Comparison of ENCODE assay signal across 14 mouse cellular contexts in the genomic region with DNA sequence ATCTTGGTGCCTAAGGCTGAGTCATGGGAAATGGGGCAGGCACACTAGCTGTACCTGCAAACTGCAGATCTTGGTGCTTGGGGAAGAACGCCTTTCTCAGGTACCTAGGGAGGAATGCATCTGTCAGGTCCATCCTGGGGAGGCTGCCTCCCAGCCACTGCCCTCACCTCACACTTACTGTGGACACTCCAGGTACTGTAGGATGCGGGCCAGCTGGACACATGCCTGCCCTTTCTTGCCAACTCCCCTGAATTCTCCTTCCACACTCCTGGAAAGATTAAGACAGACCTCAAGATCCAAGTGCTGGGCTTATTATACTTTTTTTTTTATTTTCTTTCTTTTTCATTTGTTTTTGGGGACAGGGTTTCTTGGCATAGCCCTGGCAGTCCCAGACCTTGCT. TPM values are rescaled to one million over a fixed set of nuclear protein-coding genes. Genes with fewer than 3 reads are reported as not detected.
A peak's percentile ranks its signal among the peaks of the same experiment; 100 is the strongest.
DNase-seq lines count a peak whose midpoint lies in the region; ATAC-seq and TF ChIP-seq lines count a peak whose summit lies in the region.
"Had no signal": no experiment of that assay in that cellular context is flagged by ENCODE, and none has a peak within 500 bp of the region (broad histone marks: within the 10 kb centered on the region; RNA-seq: fewer than 3 reads in every experiment).

No protein-coding gene starts in this region.

- TF ChIP-seq CTCF in liver, postnatal 0 days (IDR thresholded peaks at IDR 0.05; ENCODE audit: low read depth), result no peak

- peaks cover 8% of the 10 kb centered on the region for H3K4me1 ChIP-seq in kidney, embryonic 14.5 days (ENCODE audit: control insufficient read depth, insufficient read depth, low read length)
- H3K4me1 ChIP-seq in liver, embryonic 11.5 days (replicated peaks; ENCODE audit: control insufficient read depth, insufficient read depth, low read length), result peaks cover 20% of the 10 kb centered on the region
- H3K4me1 ChIP-seq in liver, postnatal 0 days (ENCODE audit: insufficient read depth), result peaks cover 26% of the 10 kb centered on the region
- peaks cover 21% of the 10 kb centered on the region for H3K4me1 ChIP-seq in embryonic facial prominence, embryonic 13.5 days

- H3K27ac ChIP-seq in kidney, embryonic 14.5 days (ENCODE audit: low read depth, low read length), result no peak overlapping the region
- H3K27ac ChIP-seq in liver, embryonic 11.5 days (ENCODE audit: low read depth, low read length), result no peak overlapping the region
- no peak overlapping the region for H3K27ac ChIP-seq in liver, postnatal 0 days (ENCODE audit: low read depth)
- no peak overlapping the region for H3K27ac ChIP-seq in embryonic facial prominence, embryonic 13.5 days
- H3K27ac ChIP-seq: forebrain, embryonic 15.5 days; hindbrain, embryonic 10.5 days; midbrain, embryonic 12.5 days had no signal

- no peak for TF ChIP-seq EP300 in liver, postnatal 0 days (IDR thresholded peaks at IDR 0.05; ENCODE audit: low read depth)

- H3K36me3 ChIP-seq in kidney, embryonic 14.5 days (ENCODE audit: control insufficient read depth, insufficient read depth, low read length), result peaks cover 43% of the 10 kb centered on the region
- peaks cover 43% of the 10 kb centered on the region for H3K36me3 ChIP-seq in liver, embryonic 11.5 days (ENCODE audit: control insufficient read depth, insufficient read depth, low read length)
- peaks cover 30% of the 10 kb centered on the region for H3K36me3 ChIP-seq in liver, postnatal 0 days (replicated peaks; ENCODE audit: insufficient read depth, low read length)
- peaks cover 47% of the 10 kb centered on the region for H3K36me3 ChIP-seq in embryonic facial prominence, embryonic 13.5 days

- 92% methylated on average over 2 of the region's 2 CpGs for WGBS in kidney, embryonic 14.5 days
- 93% methylated on average over 2 of the region's 2 CpGs for WGBS in liver, embryonic 11.5 days
- WGBS in liver, postnatal 0 days (ENCODE audit: insufficient replicate concordance), result 86% methylated on average over 2 of the region's 2 CpGs
- 92% methylated on average over 2 of the region's 2 CpGs for WGBS in embryonic facial prominence, embryonic 13.5 days

- H3K9me3 ChIP-seq in kidney, embryonic 14.5 days (ENCODE audit: control insufficient read depth, low read length), result 0 out of 2 replicates have a peak, but pooled peaks cover 3% of the 10 kb centered on the region
- no peaks in the 10 kb centered on the region for H3K9me3 ChIP-seq in liver, embryonic 11.5 days (ENCODE audit: control insufficient read depth, low read length)
- H3K9me3 ChIP-seq in liver, postnatal 0 days (ENCODE audit: low read length), result no peaks in the 10 kb centered on the region
- no peaks in the 10 kb centered on the region for H3K9me3 ChIP-seq in embryonic facial prominence, embryonic 13.5 days
- H3K9me3 ChIP-seq: forebrain, embryonic 15.5 days; hindbrain, embryonic 10.5 days; midbrain, embryonic 12.5 days had no signal

- no peak overlapping the region for H3K4me3 ChIP-seq in kidney, embryonic 14.5 days (ENCODE audit: low read length)
- H3K4me3 ChIP-seq in liver, embryonic 11.5 days (ENCODE audit: low read depth, low read length), result peak overlapping the region; percentile 87
- H3K4me3 ChIP-seq in liver, postnatal 0 days (ENCODE audit: low read depth, low read length), result no peak overlapping the region
- H3K4me3 ChIP-seq in embryonic facial prominence, embryonic 13.5 days, result 0 out of 2 replicates have a peak overlapping the region, but pooled peaks have one; percentile 86

- DNase-seq in adrenal gland, postnatal 14 days, result peak; percentile 6
- no peak for DNase-seq in adrenal gland, postnatal 10 days
- DNase-seq in kidney, adult 11 months, result peak; percentile 60
- DNase-seq in liver, embryonic 11.5 days (ENCODE audit: low spot score), result no peak
- no peak for DNase-seq in liver, postnatal 0 days
- no peak for DNase-seq in right cerebral cortex, postnatal 25 days
- DNase-seq: right cerebral cortex, postnatal 14 days; thymus, postnatal 36 days had no signal

- no peak for ATAC-seq in kidney, embryonic 14.5 days (ENCODE audit: low FRiP score, low TSS enrichment)
- ATAC-seq in liver, embryonic 11.5 days (replicated peaks; ENCODE audit: low FRiP score), result no peak
- no peak for ATAC-seq in liver, postnatal 0 days
- ATAC-seq in embryonic facial prominence, embryonic 13.5 days (ENCODE audit: insufficient number of reproducible peaks, insufficient read depth, low FRiP score, low TSS enrichment, low read depth), result no peak
- ATAC-seq: CD4-positive, CD25-positive, alpha-beta regulatory T cell, adult 4 months; forebrain, embryonic 15.5 days had no signal

- H3K27me3 ChIP-seq in kidney, embryonic 14.5 days (ENCODE audit: control insufficient read depth, insufficient read depth, low read length), result no peaks in the 10 kb centered on the region
- H3K27me3 ChIP-seq in liver, embryonic 11.5 days (replicated peaks; ENCODE audit: control insufficient read depth, insufficient read depth, low read length), result no peaks in the 10 kb centered on the region
- H3K27me3 ChIP-seq in liver, postnatal 0 days (ENCODE audit: insufficient read depth, low read length), result no peaks in the 10 kb centered on the region
- no peaks in the 10 kb centered on the region; the same call in 1 of the 2 replicates for H3K27me3 ChIP-seq in embryonic facial prominence, embryonic 13.5 days
- H3K27me3 ChIP-seq: forebrain, embryonic 15.5 days had no signal

- H3K4me2 ChIP-seq in kidney, embryonic 14.5 days (replicated peaks; ENCODE audit: low read depth, low read length), result no peak overlapping the region
- H3K4me2 ChIP-seq in liver, embryonic 11.5 days, result peak overlapping the region; percentile 89
- H3K4me2 ChIP-seq in liver, postnatal 0 days (ENCODE audit: low read depth, low read length), result no peak overlapping the region
- H3K4me2 ChIP-seq in embryonic facial prominence, embryonic 13.5 days, result 0 out of 2 replicates have a peak overlapping the region, but pooled peaks have one; percentile 80

- no peak overlapping the region for H3K9ac ChIP-seq in kidney, embryonic 14.5 days (ENCODE audit: low read depth, low read length)
- no peak overlapping the region for H3K9ac ChIP-seq in liver, embryonic 11.5 days (ENCODE audit: low read depth, low read length)
- H3K9ac ChIP-seq in liver, postnatal 0 days (replicated peaks), result no peak overlapping the region
- no peak overlapping the region for H3K9ac ChIP-seq in embryonic facial prominence, embryonic 13.5 days
- H3K9ac ChIP-seq: forebrain, embryonic 15.5 days had no signal

RNA-seq across cellular contexts. Expression of gene Spout1, which starts 1.7 kb away (rescaled TPM):
- total RNA-seq in adrenal gland, postnatal 14 days (2021), result 21.8 and 22.2 TPM in 2 replicates
- total RNA-seq in adrenal gland, postnatal 10 days (2021), result 10 to 100 TPM; 18.1 TPM
- 58.2 and 77.0 TPM in 2 replicates for polyA plus RNA-seq in kidney, embryonic 14.5 days (2014; fragmentation: Nextera tagmentation; extraction: Ambion mirVana)
- 85.0 and 87.2 TPM in 2 replicates for polyA plus RNA-seq in liver, embryonic 11.5 days (2014; fragmentation: Nextera tagmentation; extraction: Ambion mirVana)
- polyA plus RNA-seq in liver, postnatal 0 days (2015; fragmentation: Nextera tagmentation; extraction: Ambion mirVana), result 12.8 and 13.7 TPM in 2 replicates
- 80.6 and 81.9 TPM in 2 replicates for polyA plus RNA-seq in embryonic facial prominence, embryonic 13.5 days (2015; fragmentation: Nextera tagmentation; extraction: Ambion mirVana)

RNA-seq across cellular contexts. Expression of gene Endog, which starts 5.3 kb away (rescaled TPM):
- total RNA-seq in adrenal gland, postnatal 14 days (2021), result 49.3 and 52.9 TPM in 2 replicates
- total RNA-seq in adrenal gland, postnatal 10 days (2021), result 10 to 100 TPM; 55.6 to 58.2 TPM
- 20.3 and 22.1 TPM in 2 replicates for polyA plus RNA-seq in kidney, embryonic 14.5 days (2014; fragmentation: Nextera tagmentation; extraction: Ambion mirVana)
- 27.1 and 29.1 TPM in 2 replicates for polyA plus RNA-seq in liver, embryonic 11.5 days (2014; fragmentation: Nextera tagmentation; extraction: Ambion mirVana)
- 51.2 and 56.3 TPM in 2 replicates for polyA plus RNA-seq in liver, postnatal 0 days (2015; fragmentation: Nextera tagmentation; extraction: Ambion mirVana)
- polyA plus RNA-seq in embryonic facial prominence, embryonic 13.5 days (2015; fragmentation: Nextera tagmentation; extraction: Ambion mirVana), result 12.4 and 15.2 TPM in 2 replicates

RNA-seq across cellular contexts. Expression of gene Kyat1, which starts 29.1 kb away (rescaled TPM):
- total RNA-seq in adrenal gland, postnatal 14 days (2021), result 29.1 and 29.3 TPM in 2 replicates
- total RNA-seq in adrenal gland, postnatal 10 days (2021), result 10 to 100 TPM; 27.4 to 27.9 TPM
- polyA plus RNA-seq in kidney, embryonic 14.5 days (2014; fragmentation: Nextera tagmentation; extraction: Ambion mirVana), result 10.0 and 11.4 TPM in 2 replicates
- 17.7 and 18.2 TPM in 2 replicates for polyA plus RNA-seq in liver, embryonic 11.5 days (2014; fragmentation: Nextera tagmentation; extraction: Ambion mirVana)
- 32.2 and 32.3 TPM in 2 replicates for polyA plus RNA-seq in liver, postnatal 0 days (2015; fragmentation: Nextera tagmentation; extraction: Ambion mirVana)
- polyA plus RNA-seq in embryonic facial prominence, embryonic 13.5 days (2015; fragmentation: Nextera tagmentation; extraction: Ambion mirVana), result 9.4 and 10.0 TPM in 2 replicates

RNA-seq across cellular contexts. Expression of gene Tbc1d13, which starts 43.0 kb away (rescaled TPM):
- 47.1 and 52.7 TPM in 2 replicates for total RNA-seq in adrenal gland, postnatal 14 days (2021)
- 10 to 100 TPM; 47.2 to 64.0 TPM for total RNA-seq in adrenal gland, postnatal 10 days (2021)
- 11.1 and 15.3 TPM in 2 replicates for polyA plus RNA-seq in kidney, embryonic 14.5 days (2014; fragmentation: Nextera tagmentation; extraction: Ambion mirVana)
- 6.9 and 9.2 TPM in 2 replicates for polyA plus RNA-seq in liver, embryonic 11.5 days (2014; fragmentation: Nextera tagmentation; extraction: Ambion mirVana)
- polyA plus RNA-seq in liver, postnatal 0 days (2015; fragmentation: Nextera tagmentation; extraction: Ambion mirVana), result 1.8 and 2.0 TPM in 2 replicates
- polyA plus RNA-seq in embryonic facial prominence, embryonic 13.5 days (2015; fragmentation: Nextera tagmentation; extraction: Ambion mirVana), result 11.1 and 13.7 TPM in 2 replicates

RNA-seq across cellular contexts. Expression of gene Zer1, which starts 52.2 kb away (rescaled TPM):
- 32.4 and 40.5 TPM in 2 replicates for total RNA-seq in adrenal gland, postnatal 14 days (2021)
- 10 to 100 TPM; 29.9 to 45.4 TPM for total RNA-seq in adrenal gland, postnatal 10 days (2021)
- 9.4 and 11.9 TPM in 2 replicates for polyA plus RNA-seq in kidney, embryonic 14.5 days (2014; fragmentation: Nextera tagmentation; extraction: Ambion mirVana)
- polyA plus RNA-seq in liver, embryonic 11.5 days (2014; fragmentation: Nextera tagmentation; extraction: Ambion mirVana), result 4.7 and 6.2 TPM in 2 replicates
- 1.6 and 1.8 TPM in 2 replicates for polyA plus RNA-seq in liver, postnatal 0 days (2015; fragmentation: Nextera tagmentation; extraction: Ambion mirVana)
- 12.7 and 13.5 TPM in 2 replicates for polyA plus RNA-seq in embryonic facial prominence, embryonic 13.5 days (2015; fragmentation: Nextera tagmentation; extraction: Ambion mirVana)

Comparison
In these comparisons a context has a peak if more than half of its experiments do, and no peak if none do; other contexts are left out.
1. DNase-seq: peak in adrenal gland, postnatal 14 days (single experiment) and kidney, adult 11 months (single experiment); none in adrenal gland, postnatal 10 days (single experiment), liver, embryonic 11.5 days (single experiment), liver, postnatal 0 days (single experiment) and right cerebral cortex, postnatal 25 days (single experiment).
2. H3K4me2 ChIP-seq: peak in liver, embryonic 11.5 days (single experiment) and embryonic facial prominence, embryonic 13.5 days (single experiment); none in kidney, embryonic 14.5 days (single experiment) and liver, postnatal 0 days (single experiment).
3. H3K4me3 ChIP-seq: peak in liver, embryonic 11.5 days (single experiment) and embryonic facial prominence, embryonic 13.5 days (single experiment); none in kidney, embryonic 14.5 days (single experiment) and liver, postnatal 0 days (single experiment).